Mouse (Mus musculus): ENCODE results near the gene Milr1.

Gene Milr1

DNA sequence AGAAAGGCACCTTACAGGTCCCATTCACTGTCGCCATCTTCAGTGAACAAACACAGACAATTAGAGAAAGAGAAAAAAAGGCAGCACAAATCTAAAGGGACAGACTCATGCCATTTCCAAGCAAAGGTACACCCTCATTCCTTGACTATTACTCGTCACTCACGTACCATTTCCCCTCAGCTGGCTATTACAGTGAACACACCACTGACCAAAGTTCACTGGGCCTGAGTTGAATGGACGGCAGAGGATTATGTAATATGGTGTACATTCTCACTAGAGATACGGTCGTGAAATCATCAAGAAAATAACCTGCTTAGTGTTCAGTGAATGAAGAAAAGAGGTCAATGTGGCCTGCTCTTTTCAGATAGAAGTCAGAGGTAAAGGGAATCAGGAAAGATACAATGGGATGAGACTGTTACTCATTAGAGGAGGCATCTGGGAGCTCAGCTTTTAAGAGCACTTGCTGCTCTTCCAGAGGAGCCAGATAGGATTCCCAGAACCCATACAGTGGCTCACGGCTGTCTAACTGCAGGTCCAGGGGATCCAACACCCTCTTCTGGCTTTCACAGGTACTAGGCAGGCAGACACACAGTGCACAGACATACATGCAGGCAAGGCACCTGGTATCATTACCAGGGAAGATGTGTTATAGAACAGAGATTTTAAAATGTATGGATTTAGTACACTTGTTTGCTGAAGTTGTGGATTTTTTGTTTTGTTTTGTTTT lies 61.5 kb downstream of the Milr1 start:
- DNase-seq (ENCODE audit: low spot score in 2 of 2), result no peak

DNA sequence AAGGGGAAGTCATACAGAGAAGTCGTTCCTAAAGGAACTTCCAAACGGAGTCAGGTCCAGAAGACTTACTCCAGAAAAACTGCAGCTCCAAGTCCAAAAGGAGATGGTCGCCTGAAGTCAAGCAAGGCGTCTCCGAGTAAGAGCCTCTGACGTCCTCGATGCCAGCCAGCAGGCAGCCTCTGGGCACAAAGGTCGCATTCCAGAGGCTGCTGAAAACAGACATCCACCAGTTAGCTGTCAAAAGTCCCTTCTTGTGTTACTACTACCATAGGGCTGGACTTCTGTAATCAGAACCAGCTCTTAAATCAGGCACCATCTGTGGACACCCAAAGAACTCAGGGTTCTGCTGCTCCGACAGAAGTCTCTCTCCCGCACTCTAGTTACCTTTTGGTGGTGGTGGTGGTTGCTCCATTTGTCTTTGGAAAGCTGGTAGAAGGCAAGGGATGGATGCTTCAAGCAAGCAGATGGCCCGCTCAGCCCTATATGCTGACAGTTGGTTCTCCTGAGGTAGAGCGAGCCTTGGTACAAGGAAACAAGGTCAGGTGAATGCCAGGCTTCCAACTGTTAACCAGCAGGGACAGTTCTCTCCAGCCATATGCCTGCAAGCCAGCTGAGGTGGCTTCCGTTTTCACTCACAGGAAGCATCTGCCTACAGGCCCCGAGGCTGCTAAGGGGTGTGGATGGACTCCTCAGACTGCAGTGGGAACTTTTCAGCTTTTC lies 63.7 kb downstream of the Milr1 start:
- DNase-seq (ENCODE audit: low spot score in 2 of 2), result no peak

DNA sequence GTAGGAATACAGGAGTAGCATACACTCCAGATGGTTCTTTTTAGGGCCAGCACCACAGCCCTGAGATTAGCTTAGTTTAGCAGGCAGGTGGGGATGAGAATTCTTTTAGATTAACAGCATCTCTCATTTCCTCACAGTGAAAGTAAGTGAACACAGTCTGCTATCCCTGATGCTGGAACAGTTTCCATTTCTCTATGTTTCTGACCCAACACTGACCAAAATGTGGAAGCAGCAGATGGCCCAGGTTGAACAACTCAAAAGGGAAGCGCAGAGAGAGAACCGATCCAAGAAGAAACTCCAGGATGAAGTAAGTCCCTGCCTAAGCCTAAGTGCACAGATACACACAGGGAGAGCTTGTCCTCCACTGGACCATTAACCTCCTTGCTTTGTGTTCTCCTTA lies 64.3 kb downstream of the Milr1 start:
- DNase-seq (ENCODE audit: low spot score in 2 of 2), result no peak

DNA sequence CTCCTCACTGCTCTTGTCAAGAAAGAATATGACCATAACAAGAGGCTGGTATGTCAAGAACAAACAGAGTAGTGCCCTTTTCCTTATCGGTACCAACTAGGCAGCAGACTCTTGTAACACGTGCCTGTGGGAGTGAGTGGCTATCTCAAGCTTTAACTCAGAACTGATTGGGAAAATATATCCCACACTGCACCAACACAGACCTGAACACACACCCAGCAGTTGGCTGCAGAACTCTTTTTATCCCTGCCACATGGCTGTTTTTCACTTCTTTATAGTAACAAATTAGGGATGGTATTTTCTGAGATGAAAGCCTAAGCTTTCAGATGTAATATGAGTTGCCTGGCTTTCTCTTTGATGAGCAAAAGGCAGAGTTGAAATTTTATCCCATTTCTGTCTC lies 64.7 kb downstream of the Milr1 start:
- DNase-seq (ENCODE audit: low spot score in 2 of 2), result no peak

DNA sequence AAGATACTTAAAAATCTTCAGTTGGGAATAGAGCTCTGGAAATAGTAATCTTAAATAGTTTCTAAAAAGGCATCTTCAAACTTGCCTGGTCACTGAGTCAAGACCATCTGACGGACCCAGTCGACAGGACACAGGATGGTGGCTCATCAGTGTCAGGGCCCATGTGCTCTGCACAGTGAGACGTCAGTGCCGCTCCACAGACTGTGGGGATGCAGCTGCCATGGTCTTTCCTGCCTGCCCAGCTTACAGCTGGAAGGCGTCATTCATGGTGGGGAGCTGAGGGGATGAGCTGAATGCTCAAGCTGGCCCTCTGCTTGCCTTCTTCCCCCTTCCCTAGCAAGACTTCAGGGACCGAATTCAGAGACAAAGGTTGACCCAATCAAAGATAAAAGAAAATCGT lies 65.3 kb downstream of the Milr1 start:
- DNase-seq (ENCODE audit: low spot score in 2 of 2), result no peak

DNA sequence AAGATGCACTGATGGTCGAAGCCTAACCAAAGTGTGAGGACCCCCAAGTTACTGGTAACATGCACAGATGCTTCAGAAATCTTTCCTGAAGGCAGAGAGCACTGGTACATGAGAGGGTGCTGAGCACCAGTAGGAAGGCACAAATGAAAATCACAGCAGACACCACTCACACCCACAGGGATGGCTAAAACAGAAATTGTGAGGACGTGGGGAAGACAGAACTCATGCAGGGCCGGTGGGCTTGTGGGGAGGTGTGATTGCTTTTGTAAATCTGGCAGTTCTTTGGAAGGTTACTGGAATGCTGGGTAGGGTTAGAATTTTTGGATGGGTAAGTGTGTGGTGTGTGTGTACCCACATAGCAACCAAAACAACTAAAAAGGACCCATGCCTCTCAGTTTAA lies 66.1 kb downstream of the Milr1 start:
- DNase-seq (ENCODE audit: low spot score in 2 of 2), result no peak

DNA sequence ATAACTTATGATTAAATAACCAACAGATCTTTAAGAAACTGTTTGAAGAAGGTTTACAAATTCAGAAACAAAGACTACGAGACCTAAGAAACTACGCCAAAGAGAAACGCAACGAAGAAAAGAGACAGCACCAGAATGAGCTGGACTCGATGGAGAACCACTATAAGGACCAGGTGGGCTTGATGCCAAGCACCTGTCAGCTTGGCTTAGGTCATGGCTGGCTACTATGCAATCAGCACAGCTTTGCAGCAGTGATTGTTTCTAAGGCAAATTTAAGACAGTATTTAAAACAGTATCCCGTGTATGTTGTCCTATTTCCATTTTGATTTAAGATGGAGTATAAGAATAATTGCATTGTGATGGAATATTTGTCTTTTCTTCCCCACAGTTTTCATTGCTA lies 66.8 kb downstream of the Milr1 start:
- DNase-seq (ENCODE audit: low spot score in 2 of 2), result no peak

DNA sequence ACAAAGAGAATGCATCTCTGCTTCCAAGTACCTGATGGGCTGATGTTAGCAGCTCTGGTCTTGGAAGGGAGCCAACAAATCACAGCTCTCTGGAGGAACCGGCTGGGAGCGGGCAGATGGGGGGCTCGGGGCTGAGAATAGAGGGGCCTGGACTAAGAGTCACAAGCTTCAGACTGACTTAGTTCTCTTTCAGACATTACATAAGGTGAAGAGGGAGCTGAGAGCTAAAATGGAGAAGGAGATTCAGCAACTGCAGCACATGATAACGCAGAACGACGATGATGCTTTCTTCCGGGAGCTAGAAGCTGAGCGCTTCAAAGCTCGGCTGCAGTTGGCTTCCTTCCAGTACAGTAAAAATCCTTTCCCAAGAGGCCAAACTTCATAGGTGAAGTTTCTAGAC lies 67.3 kb downstream of the Milr1 start:
- DNase-seq (ENCODE audit: low spot score in 2 of 2), result no peak
